Mouse (Mus musculus): ENCODE data around the gene Fam76a. TPM values are rescaled to one million over a fixed set of nuclear protein-coding genes. Genes with fewer than 3 reads are reported as not detected.
A peak's percentile ranks its signal among the peaks of the same experiment; 100 is the strongest.

The Fam76a gene
- total RNA-seq, 2 experiments from 2014 or later, result 35.5 to 38.6 TPM

GRCm38 (mm10) chr4:132894402-132894801 is 28.0 kb downstream of the Fam76a start:
- no peak for DNase-seq

- no peak for DNase-seq
Observed at GRCm38 (mm10) chr4:132884844-132885374, 37.4 kb downstream of the Fam76a start.

- peak; percentile 92 to 95 for DNase-seq
Observed at GRCm38 (mm10) chr4:132884064-132884843, 38.1 kb downstream of the Fam76a start, which contains the start of gene Stx12. Gene Stx12, minus strand, starts transcription at chr4:132884509.

DNA sequence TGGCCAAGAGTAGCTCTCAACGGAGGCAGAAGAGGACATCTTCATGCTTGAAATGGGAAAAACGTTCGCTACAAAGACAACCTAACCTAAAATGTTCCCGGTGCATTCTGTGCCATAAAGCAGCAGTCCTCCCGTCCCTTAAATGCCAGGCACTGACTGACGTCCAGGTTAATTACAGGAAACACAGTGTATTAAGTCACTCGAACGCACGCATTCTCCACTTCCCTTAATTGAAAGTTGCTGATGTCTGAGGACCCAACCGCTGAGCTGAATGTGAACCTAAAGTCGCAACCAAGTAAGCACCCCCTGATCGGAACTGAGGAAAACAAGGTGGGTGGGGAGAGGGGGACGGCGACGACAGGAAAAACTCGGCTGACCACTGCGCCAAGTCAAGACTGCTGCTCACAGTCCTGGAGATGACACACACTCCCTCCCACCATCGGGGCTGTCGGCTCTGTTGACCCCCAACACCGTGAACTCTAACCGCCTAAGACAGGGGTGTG is 38.7 kb downstream of the Fam76a start:
- no peak for DNase-seq

DNA sequence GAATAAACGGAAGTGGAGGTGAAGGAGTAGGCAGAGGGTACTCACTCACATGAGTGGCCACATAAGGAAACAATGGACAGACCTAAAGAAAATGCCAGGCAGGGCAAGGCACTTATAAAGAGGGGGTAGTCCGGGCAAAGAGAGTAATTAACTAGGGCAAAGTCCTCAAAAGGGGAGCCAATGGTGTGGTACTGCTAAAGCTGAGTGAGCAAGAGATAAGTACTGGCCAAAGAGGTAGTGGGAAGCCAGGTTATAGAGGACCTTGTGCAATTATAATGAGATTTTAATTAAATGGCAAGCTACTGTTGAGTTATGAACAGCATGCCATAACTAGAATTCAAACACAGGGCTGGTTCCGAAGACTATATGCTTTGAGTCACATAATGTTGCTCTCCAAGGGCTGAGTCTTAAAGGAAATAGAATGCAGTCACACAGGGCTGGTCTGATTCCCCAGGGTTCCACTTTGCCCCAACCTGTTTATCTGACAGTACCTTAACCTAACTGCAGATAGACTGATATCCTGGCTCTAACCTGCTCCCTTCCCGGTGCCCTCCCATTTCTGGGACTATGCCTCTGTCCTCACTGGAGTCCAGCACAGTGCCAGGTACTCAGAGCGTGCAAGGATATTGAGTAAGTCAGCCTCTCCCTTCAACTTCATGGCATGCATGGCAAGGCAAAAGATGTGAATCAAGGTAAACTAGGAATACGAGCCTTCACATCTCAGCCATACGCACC is 47.8 kb downstream of the Fam76a start:
- no peak for DNase-seq

GRCm38 (mm10) chr4:132873481-132874362 is 48.6 kb downstream of the Fam76a start:
- DNase-seq, result peak in 1 of 2 experiments; percentile 18

DNA sequence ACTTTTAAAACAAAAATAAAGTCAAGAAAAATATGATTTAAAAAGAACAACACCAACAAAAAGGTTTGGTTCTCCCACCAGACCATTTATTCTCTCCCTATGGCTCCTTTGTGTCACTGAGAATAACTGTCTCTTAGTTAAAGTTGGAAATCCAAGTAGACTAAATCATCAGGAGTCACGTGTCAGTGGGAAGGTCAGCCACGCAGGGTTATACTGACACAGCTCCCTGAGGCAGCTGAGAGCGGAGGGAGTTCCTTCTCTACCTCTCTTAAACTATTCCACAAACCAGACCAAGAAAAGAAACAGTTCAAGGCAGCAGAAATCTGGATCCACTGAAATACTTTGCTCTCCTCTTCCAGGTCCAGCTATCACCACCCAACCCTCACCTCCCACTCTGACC is 51.2 kb downstream of the Fam76a start:
- peak; percentile 31 to 49 for DNase-seq

- DNase-seq, result no peak
Observed at GRCm38 (mm10) chr4:132864856-132865255, 57.5 kb downstream of the Fam76a start.

DNA sequence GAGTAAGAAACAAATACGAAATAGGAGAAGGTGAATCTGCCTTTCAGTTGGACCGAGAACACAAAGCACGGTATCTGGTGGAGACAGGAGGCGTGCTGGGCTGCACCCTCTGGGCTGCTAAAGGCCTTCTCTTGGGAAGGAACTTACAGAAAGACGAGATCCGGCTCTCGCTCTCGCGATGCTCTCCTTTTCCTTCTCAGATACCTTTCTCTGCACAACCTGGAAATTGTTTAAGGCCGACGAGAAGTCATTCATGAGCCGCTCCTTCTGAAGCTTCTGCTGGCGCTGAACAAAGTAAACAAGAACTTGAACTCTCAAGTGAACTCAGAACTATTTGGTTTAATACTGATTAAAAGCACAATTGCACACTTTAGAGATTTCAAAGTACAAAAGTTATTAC is 59.3 kb downstream of the Fam76a start:
- DNase-seq, result no peak

DNA sequence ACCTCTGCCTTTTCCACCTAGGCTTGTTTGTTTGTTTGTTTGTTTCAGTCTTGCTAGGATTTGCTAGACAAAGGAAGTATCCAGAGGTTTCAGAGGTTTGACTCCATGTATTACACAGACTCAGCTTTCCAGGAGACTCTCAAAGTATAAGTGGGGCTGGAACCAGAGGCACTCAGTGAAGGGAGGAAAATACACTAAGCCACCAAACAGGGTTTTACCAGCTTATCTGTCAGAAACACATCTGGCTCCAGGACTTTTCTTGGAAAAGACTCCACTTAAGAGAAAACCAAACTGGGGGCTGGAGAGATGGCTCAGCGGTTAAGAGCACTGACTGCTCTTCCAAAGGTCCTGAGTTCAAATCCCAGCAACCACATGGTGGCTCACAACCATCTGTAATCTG is 61.5 kb downstream of the Fam76a start:
- no peak for DNase-seq

Other genes with a start within 250 kb of the Fam76a start
- gene Xkr8, start 190.0 kb downstream of the Fam76a start, total RNA-seq (2021), result 1 to 10 TPM; 3.3 to 5.7 TPM
- gene Smpdl3b, start 165.3 kb downstream of the Fam76a start, total RNA-seq (2021), result 10 to 100 TPM in 1 of 2 experiments, under 1 TPM in 1; 0.99 to 31.3 TPM
- 10 to 100 TPM; 10.8 to 13.6 TPM for gene Rpa2, start 154.2 kb downstream of the Fam76a start, total RNA-seq (2021)
- 1 to 10 TPM; 1.3 to 1.7 TPM for gene Themis2, start 126.2 kb downstream of the Fam76a start, total RNA-seq (2021)
- 10 to 100 TPM; 43.0 to 49.3 TPM for gene Ppp1r8, start 79.4 kb downstream of the Fam76a start, total RNA-seq (2021)
- gene Stx12, start 38.0 kb downstream of the Fam76a start, total RNA-seq (2021), result 10 to 100 TPM; 60.9 to 64.1 TPM
- gene Fgr, start 51.5 kb upstream of the Fam76a start, total RNA-seq (2021), result under 1 TPM; 0.30 to 0.40 TPM
- gene Ahdc1, start 88.7 kb upstream of the Fam76a start, total RNA-seq (2021), result 10 to 100 TPM; 63.7 to 74.1 TPM
- 100 to 1,000 TPM; 122 to 132 TPM for gene Wasf2, start 207.9 kb upstream of the Fam76a start, total RNA-seq (2021)